ENCODE assay signal across 11 mouse cellular contexts in genomic region chr9:43504270-43504932, GRCm38 (mm10).
DNase-seq lines count a peak whose midpoint lies in the region; ATAC-seq and TF ChIP-seq lines count a peak whose summit lies in the region.
"Had no signal": no experiment of that assay in that cellular context is flagged by ENCODE, and none has a peak within 500 bp of the region (broad histone marks: within the 10 kb centered on the region; RNA-seq: fewer than 3 reads in every experiment).

No protein-coding gene starts in this region.

- no peaks in the 10 kb centered on the region for H3K27me3 ChIP-seq in forebrain, embryonic 15.5 days
- H3K27me3 ChIP-seq in forebrain, embryonic 16.5 days (replicated peaks; ENCODE audit: control insufficient read depth, insufficient read depth, low read length), result no peaks in the 10 kb centered on the region
- H3K27me3 ChIP-seq in lung, embryonic 16.5 days (ENCODE audit: control insufficient read depth, insufficient read depth, low read depth, low read length), result no peaks in the 10 kb centered on the region
- H3K27me3 ChIP-seq: forebrain, embryonic 13.5 days; liver, embryonic 12.5 days had no signal

- H3K9ac ChIP-seq in forebrain, embryonic 15.5 days (replicated peaks), result no peak overlapping the region
- H3K9ac ChIP-seq in forebrain, embryonic 16.5 days (replicated peaks; ENCODE audit: low read depth, low read length), result no peak overlapping the region
- H3K9ac ChIP-seq in lung, embryonic 16.5 days (ENCODE audit: low read length), result no peak overlapping the region
- H3K9ac ChIP-seq: forebrain, embryonic 13.5 days; liver, embryonic 12.5 days had no signal

- peak; percentile 31 for DNase-seq in kidney, postnatal 10 days
- DNase-seq in kidney, postnatal 36 days, result no peak
- DNase-seq in brain, embryonic 14.5 days (ENCODE audit: low read depth), result peak; percentile 65
- no peak for DNase-seq in spleen, postnatal 14 days (ENCODE audit: low spot score in 2 of 2)
- DNase-seq in thymus, postnatal 14 days, result no peak

- H3K4me2 ChIP-seq in forebrain, embryonic 15.5 days (replicated peaks), result no peak overlapping the region
- no peak overlapping the region for H3K4me2 ChIP-seq in forebrain, embryonic 16.5 days (ENCODE audit: low read length)
- H3K4me2 ChIP-seq in lung, embryonic 16.5 days (ENCODE audit: low read depth, low read length), result peak overlapping the region; percentile 14; the same call in 1 of the 2 replicates
- H3K4me2 ChIP-seq: forebrain, embryonic 13.5 days; liver, embryonic 12.5 days had no signal

- no peaks in the 10 kb centered on the region for H3K36me3 ChIP-seq in forebrain, embryonic 15.5 days
- H3K36me3 ChIP-seq in forebrain, embryonic 16.5 days (ENCODE audit: control insufficient read depth, insufficient read depth), result no peaks in the 10 kb centered on the region
- no peaks in the 10 kb centered on the region for H3K36me3 ChIP-seq in lung, embryonic 16.5 days (ENCODE audit: control insufficient read depth, insufficient read depth, low read length)
- H3K36me3 ChIP-seq: liver, embryonic 12.5 days had no signal

- no peaks in the 10 kb centered on the region for H3K9me3 ChIP-seq in forebrain, embryonic 15.5 days
- no peaks in the 10 kb centered on the region for H3K9me3 ChIP-seq in forebrain, embryonic 16.5 days (ENCODE audit: control insufficient read depth, low read length)
- H3K9me3 ChIP-seq in lung, embryonic 16.5 days (ENCODE audit: control insufficient read depth, low read length), result no peaks in the 10 kb centered on the region
- H3K9me3 ChIP-seq: forebrain, embryonic 13.5 days; liver, embryonic 12.5 days had no signal

- WGBS in forebrain, embryonic 15.5 days, result 64% methylated on average over 14 of the region's 14 CpGs
- WGBS in forebrain, embryonic 16.5 days, result 57% methylated on average over 14 of the region's 14 CpGs
- 45% methylated on average over 14 of the region's 14 CpGs for WGBS in lung, embryonic 16.5 days

- H3K4me1 ChIP-seq in forebrain, embryonic 15.5 days, result peaks cover 14% of the 10 kb centered on the region
- H3K4me1 ChIP-seq in forebrain, embryonic 16.5 days (replicated peaks; ENCODE audit: control insufficient read depth, insufficient read depth, low read length), result peaks cover 8% of the 10 kb centered on the region
- H3K4me1 ChIP-seq in lung, embryonic 16.5 days (replicated peaks; ENCODE audit: control insufficient read depth, insufficient read depth, low read length), result no peaks in the 10 kb centered on the region
- H3K4me1 ChIP-seq: liver, embryonic 12.5 days had no signal

- TF ChIP-seq CTCF in brain, embryonic 14.5 days (IDR thresholded peaks at IDR 0.05; ENCODE audit: borderline replicate concordance, extremely low read depth, insufficient read depth, insufficient read length), result no peak

- H3K27ac ChIP-seq in forebrain, embryonic 15.5 days (replicated peaks), result 0 out of 2 replicates have a peak overlapping the region, but pooled peaks have one; percentile 13
- H3K27ac ChIP-seq in forebrain, embryonic 16.5 days (ENCODE audit: low read length), result no peak overlapping the region
- peak overlapping the region; percentile 41 for H3K27ac ChIP-seq in lung, embryonic 16.5 days (ENCODE audit: low read length)
- H3K27ac ChIP-seq: forebrain, embryonic 13.5 days; liver, embryonic 12.5 days had no signal

- TF ChIP-seq POLR2A in brain, embryonic 14.5 days (IDR thresholded peaks at IDR 0.05; ENCODE audit: borderline replicate concordance, extremely low read depth, insufficient read depth, insufficient read length, poor library complexity, severe bottlenecking), result no peak

- no peak overlapping the region for H3K4me3 ChIP-seq in forebrain, embryonic 15.5 days
- no peak overlapping the region for H3K4me3 ChIP-seq in forebrain, embryonic 16.5 days (replicated peaks; ENCODE audit: low read length)
- no peak overlapping the region for H3K4me3 ChIP-seq in lung, embryonic 16.5 days (ENCODE audit: low read length)
- H3K4me3 ChIP-seq: forebrain, embryonic 13.5 days; liver, embryonic 12.5 days had no signal

- ATAC-seq in forebrain, embryonic 15.5 days (replicated peaks), result no peak
- ATAC-seq in forebrain, embryonic 16.5 days, result no peak
- no peak for ATAC-seq in lung, embryonic 16.5 days (ENCODE audit: low read depth)
- ATAC-seq: forebrain, embryonic 13.5 days; liver, embryonic 12.5 days; Patski had no signal

Comparison
In these comparisons a context has a peak if more than half of its experiments do, and no peak if none do; other contexts are left out.
1. DNase-seq: peak in kidney, postnatal 10 days (single experiment) and brain, embryonic 14.5 days (single experiment); none in kidney, postnatal 36 days (0 of 2), spleen, postnatal 14 days (0 of 2) and thymus, postnatal 14 days (single experiment).